Mouse (Mus musculus) myocyte (in vitro differentiated cells): ENCODE measurements at regions not wholly inside any gene's neighbourhood (a gene's known extent, or its start where the extent isn't known, plus 50 kb on each side); places are given as distances from the start of the nearest gene placed in this dataset.

Experiments used
- H3K27me3 ChIP-seq: one replicate; pipeline ENCODE4 v1.6.1; 2011; ENCODE audit not compliant: control insufficient read depth, insufficient read depth, insufficient read length
- H3K36me3 ChIP-seq: one replicate; pipeline ENCODE4 v1.6.1; 2011; ENCODE audit not compliant: control insufficient read depth, insufficient read depth
- H3K4me2 ChIP-seq: one replicate; pipeline ENCODE4 v1.6.1; 2011; ENCODE audit warnings: low read depth, control low read depth
- H3K4me3 ChIP-seq: one replicate; pipeline ENCODE4 v1.5.1; 2011; ENCODE audit warnings: mild to moderate bottlenecking, control low read depth, moderate library complexity
- H3K79me2 ChIP-seq: one replicate; pipeline ENCODE4 v1.6.1; 2011; ENCODE audit not compliant: control insufficient read depth, insufficient read depth
- H3ac ChIP-seq: one replicate; pipeline ENCODE4 v1.6.1; 2011; ENCODE audit not compliant: control insufficient read depth, insufficient read length
- CEBPB ChIP-seq: IDR thresholded peaks from 2 replicates; pipeline ENCODE4 v1.6.1; 2011; ENCODE audit warnings: mild to moderate bottlenecking, moderate library complexity; ENCODE audit not compliant: poor library complexity, insufficient read depth, severe bottlenecking
- E2F4 ChIP-seq: IDR thresholded peaks from one replicate; pipeline ENCODE4 v1.6.1; 2011; ENCODE audit warnings: mild to moderate bottlenecking, control low read depth, moderate library complexity; ENCODE audit not compliant: insufficient read depth
- MAX ChIP-seq: IDR thresholded peaks from one replicate; pipeline ENCODE4 v1.6.1; 2011; ENCODE audit warnings: low read depth, mild to moderate bottlenecking, control low read depth
- MYOD1 ChIP-seq, 3 experiments: IDR thresholded peaks; one replicate each; pipeline ENCODE4 v1.6.1; 2011; ENCODE audit warnings: control low read depth in 2 of 3, low read depth in 2 of 3, mild to moderate bottlenecking in 2 of 3, moderate library complexity in 1 of 3; ENCODE audit not compliant: insufficient read length in 2 of 3, control insufficient read depth in 1 of 3
- MYOG ChIP-seq, 3 experiments: IDR thresholded peaks; one replicate each; pipeline ENCODE4 v1.6.1; 2011; ENCODE audit warnings: control low read depth in 2 of 3, low read depth in 2 of 3, mild to moderate bottlenecking in 2 of 3; ENCODE audit not compliant: insufficient read length in 2 of 3, control insufficient read depth in 1 of 3, insufficient read depth in 1 of 3
- POLR2A ChIP-seq: IDR thresholded peaks from one replicate; pipeline ENCODE4 v1.6.1; 2011; ENCODE audit warnings: low read depth, mild to moderate bottlenecking, control low read depth, moderate library complexity; ENCODE audit not compliant: insufficient read length
- POLR2AphosphoS2 ChIP-seq: IDR thresholded peaks from one replicate; pipeline ENCODE4 v1.6.1; 2011; ENCODE audit warnings: low read depth, control low read depth; ENCODE audit not compliant: insufficient read length
- REST ChIP-seq: IDR thresholded peaks from one replicate; pipeline ENCODE4 v1.6.1; 2011; ENCODE audit warnings: mild to moderate bottlenecking, control low read depth, moderate library complexity; ENCODE audit not compliant: insufficient read depth, insufficient read length
- SRF ChIP-seq: IDR thresholded peaks from one replicate; pipeline ENCODE4 v1.6.1; 2011; ENCODE audit warnings: low read depth; ENCODE audit not compliant: control insufficient read depth, insufficient read length
- TCF12 ChIP-seq: IDR thresholded peaks from one replicate; pipeline ENCODE4 v1.6.1; 2011; ENCODE audit warnings: mild to moderate bottlenecking, control low read depth; ENCODE audit not compliant: poor library complexity, insufficient read depth, severe bottlenecking
- TCF3 ChIP-seq: IDR thresholded peaks from one replicate; pipeline ENCODE4 v1.6.1; 2011; ENCODE audit warnings: low read depth, control low read depth; ENCODE audit not compliant: insufficient read length
- USF1 ChIP-seq: IDR thresholded peaks from one replicate; pipeline ENCODE4 v1.6.1; 2011; ENCODE audit warnings: low read depth, mild to moderate bottlenecking, control low read depth, moderate library complexity

DNA sequence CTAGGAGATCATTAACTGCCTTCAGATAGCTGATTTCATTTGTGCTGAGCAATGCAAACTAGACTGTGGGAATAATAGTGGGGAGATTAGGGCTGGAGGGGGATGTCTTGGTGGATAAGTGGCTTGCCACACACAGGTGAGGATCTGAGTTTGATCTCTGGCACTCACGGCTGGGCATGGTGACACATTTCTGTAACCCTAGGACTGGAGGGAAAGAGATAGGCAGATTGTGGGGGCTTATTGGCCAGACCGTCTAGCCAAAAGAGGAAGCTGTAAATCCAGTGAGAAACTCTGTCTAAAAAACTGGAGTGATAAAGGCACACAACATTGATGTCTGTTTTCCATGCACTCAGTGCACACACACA lies 420.2 kb downstream of the Prdm2 start:
- TF ChIP-seq MYOD1 (IDR thresholded peaks at IDR 0.05; ENCODE audit: control insufficient read depth in 1 of 3, insufficient read length in 2 of 3, low read depth in 2 of 3) (no peak), POLR2AphosphoS2 (no peak), E2F4 (no peak), TCF3 (no peak), USF1 (no peak), POLR2A (no peak), SRF (no peak), MAX (no peak)
- H3K79me2 ChIP-seq: no peaks in the 10 kb centered on the region
- H3K4me3 ChIP-seq: no peak overlapping the region
- H3ac ChIP-seq: no peak overlapping the region
- H3K4me2 ChIP-seq: no peak overlapping the region
- no peaks in the 10 kb centered on the region for H3K36me3 ChIP-seq
- no peaks in the 10 kb centered on the region for H3K27me3 ChIP-seq

- H3K36me3 ChIP-seq: no peaks in the 10 kb centered on the region
- TF ChIP-seq USF1 (no peak), MYOG (IDR thresholded peaks at IDR 0.05; ENCODE audit: control insufficient read depth in 1 of 3, insufficient read depth in 1 of 3, insufficient read length in 2 of 3, low read depth in 2 of 3) (no peak), CEBPB (no peak), MYOD1 (IDR thresholded peaks at IDR 0.05; ENCODE audit: control insufficient read depth in 1 of 3, insufficient read length in 2 of 3, low read depth in 2 of 3) (no peak), POLR2AphosphoS2 (no peak), E2F4 (no peak), REST (no peak), SRF (no peak), TCF12 (no peak), MAX (no peak), TCF3 (no peak), POLR2A (no peak)
- H3K27me3 ChIP-seq: no peaks in the 10 kb centered on the region
- H3ac ChIP-seq: no peak overlapping the region
- no peak overlapping the region for H3K4me3 ChIP-seq
- H3K79me2 ChIP-seq: no peaks in the 10 kb centered on the region
- H3K4me2 ChIP-seq: no peak overlapping the region
These were observed 420.8 kb downstream of the Prdm2 start for GRCm38 (mm10) chr4:142791823-142792605.

DNA sequence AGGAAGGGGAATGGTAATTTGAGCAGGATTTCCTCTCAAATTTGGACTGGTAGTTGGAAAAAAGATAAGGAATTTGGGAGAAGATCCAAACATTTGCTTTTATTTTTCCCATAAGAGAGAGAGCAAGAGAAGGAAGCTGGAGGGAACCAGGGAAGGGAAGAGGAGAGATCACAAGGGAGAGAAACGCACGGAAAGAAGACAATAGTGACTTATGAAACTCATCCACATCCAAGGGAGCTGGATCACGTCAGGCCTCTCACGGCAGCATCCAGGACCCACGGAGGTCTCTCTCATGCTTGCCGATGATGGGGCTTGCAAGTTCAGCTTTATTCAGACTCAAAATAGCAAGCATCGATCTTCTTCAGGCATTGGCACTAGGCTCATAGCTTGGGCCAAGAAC lies 423.7 kb downstream of the Prdm2 start:
- no peaks in the 10 kb centered on the region for H3K79me2 ChIP-seq

DNA sequence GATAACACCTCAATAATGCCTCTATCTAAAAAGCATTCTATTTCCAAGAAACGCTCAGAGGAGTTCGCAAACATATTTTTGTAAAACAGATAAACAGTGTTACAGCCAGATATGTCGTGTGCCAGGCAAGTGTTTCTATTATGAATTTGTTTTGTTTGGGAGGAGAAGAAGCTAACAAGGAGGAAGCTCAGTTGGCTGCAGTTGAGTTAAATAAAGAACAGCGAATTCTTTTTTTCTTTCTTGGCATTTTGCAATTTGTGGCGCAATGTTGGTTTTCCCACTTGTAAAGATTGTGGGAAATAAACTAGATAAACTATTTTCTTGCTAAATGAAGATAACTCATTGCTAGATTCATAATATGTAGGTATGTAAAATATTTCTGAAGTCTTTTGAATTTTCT lies 427.4 kb downstream of the Prdm2 start:
- no peak overlapping the region for H3ac ChIP-seq
- H3K79me2 ChIP-seq: no peaks in the 10 kb centered on the region
- TF ChIP-seq USF1: no peak
- TF ChIP-seq TCF3: no peak
- TF ChIP-seq REST: no peak
- no peak for TF ChIP-seq CEBPB
- TF ChIP-seq TCF12: no peak
- TF ChIP-seq POLR2AphosphoS2: no peak
- no peak for TF ChIP-seq SRF
- TF ChIP-seq E2F4: no peak
- TF ChIP-seq MAX: no peak
- TF ChIP-seq POLR2A: no peak
- no peak for TF ChIP-seq MYOD1 (IDR thresholded peaks at IDR 0.05; ENCODE audit: control insufficient read depth in 1 of 3, insufficient read length in 2 of 3, low read depth in 2 of 3)
- TF ChIP-seq MYOG (IDR thresholded peaks at IDR 0.05; ENCODE audit: control insufficient read depth in 1 of 3, insufficient read depth in 1 of 3, insufficient read length in 2 of 3, low read depth in 2 of 3): no peak
- no peak overlapping the region for H3K4me2 ChIP-seq
- no peaks in the 10 kb centered on the region for H3K27me3 ChIP-seq
- H3K36me3 ChIP-seq: no peaks in the 10 kb centered on the region
- no peak overlapping the region for H3K4me3 ChIP-seq

More for the DNA sequence above, 423.7 kb downstream of the Prdm2 start:
- no peaks in the 10 kb centered on the region for H3K36me3 ChIP-seq
- H3ac ChIP-seq: no peak overlapping the region
- TF ChIP-seq TCF3: no peak
- no peak for TF ChIP-seq MAX
- no peak for TF ChIP-seq SRF
- TF ChIP-seq POLR2AphosphoS2: no peak
- no peaks in the 10 kb centered on the region for H3K27me3 ChIP-seq
- no peak overlapping the region for H3K4me2 ChIP-seq
- H3K4me3 ChIP-seq: no peak overlapping the region

DNA sequence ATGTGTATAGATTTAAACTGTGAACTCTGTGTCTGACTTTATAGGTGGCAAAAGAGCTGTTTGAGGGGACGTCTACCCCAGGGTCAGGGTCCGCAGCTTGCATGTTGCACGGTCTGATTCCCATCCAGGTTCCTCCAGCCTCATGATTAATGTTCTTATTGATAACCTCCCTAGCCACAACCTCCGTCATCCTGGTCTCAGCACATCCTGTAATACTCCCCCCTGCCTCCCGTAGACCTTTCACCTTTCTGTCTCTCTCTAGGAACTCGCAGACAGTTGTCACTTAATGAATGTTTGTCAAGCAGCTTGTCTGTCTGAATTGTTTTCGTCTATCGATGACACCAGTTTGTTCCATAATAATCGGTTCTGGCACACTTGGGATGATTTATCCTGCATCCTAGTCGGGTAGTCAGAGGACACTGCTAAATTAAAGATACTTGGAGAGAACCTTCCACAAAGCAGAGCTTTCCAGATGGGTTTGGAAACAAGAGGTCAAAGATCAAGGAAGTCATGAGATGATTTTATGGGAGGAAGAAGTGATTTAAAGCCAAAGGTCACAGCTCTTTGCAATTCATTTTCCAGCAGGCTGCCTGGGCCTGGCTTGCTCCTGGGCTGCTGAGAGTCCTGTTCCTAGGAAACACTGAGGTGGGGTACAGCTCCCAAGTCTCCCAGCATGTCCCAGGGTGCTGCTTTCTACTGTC lies 435.9 kb downstream of the Prdm2 start:
- Histone ChIP-seq H3K4me2 (no peak overlapping the region), H3K79me2 (no peaks in the 10 kb centered on the region), H3K36me3 (no peaks in the 10 kb centered on the region), H3ac (no peak overlapping the region), H3K4me3 (no peak overlapping the region), H3K27me3 (no peaks in the 10 kb centered on the region)
- TF ChIP-seq CEBPB (no peak), TCF12 (no peak), TCF3 (no peak), REST (no peak), SRF (no peak), POLR2AphosphoS2 (no peak), MYOD1 (IDR thresholded peaks at IDR 0.05; ENCODE audit: control insufficient read depth in 1 of 3, insufficient read length in 2 of 3, low read depth in 2 of 3) (no peak), MYOG (IDR thresholded peaks at IDR 0.05; ENCODE audit: control insufficient read depth in 1 of 3, insufficient read depth in 1 of 3, insufficient read length in 2 of 3, low read depth in 2 of 3) (no peak), USF1 (no peak), E2F4 (no peak), MAX (no peak), POLR2A (no peak)
